Mouse (Mus musculus) intestine, embryonic 15.5 days (tissue): ENCODE data around the gene Rps21. TPM values are rescaled to one million over a fixed set of nuclear protein-coding genes. Genes with fewer than 3 reads are reported as not detected.

Source experiments
- ATAC-seq: fragments of 200-750 bp; cut with Nextera tagmentation; 2 replicates; pipeline ENCODE4 v1.8.0; 2017; ENCODE audit warnings: moderate TSS enrichment, moderate library complexity
- H3K27ac ChIP-seq: fragments of 300-500 bp; sonication (generic); 2 replicates; pipeline ENCODE4 v1.5.1; 2015; ENCODE audit warnings: mild to moderate bottlenecking, inconsistent platforms
- H3K27me3 ChIP-seq: fragments of 300-500 bp; sonication (generic); replicated peaks from 2 replicates; pipeline ENCODE4 v1.6.1; 2015; ENCODE audit warnings: inconsistent platforms
- H3K36me3 ChIP-seq: fragments of 300-500 bp; sonication (generic); 2 replicates; pipeline ENCODE4 v1.6.1; 2015; ENCODE audit warnings: inconsistent platforms
- H3K4me1 ChIP-seq: fragments of 300-500 bp; sonication (generic); replicated peaks from 2 replicates; pipeline ENCODE4 v1.6.1; 2015; ENCODE audit warnings: inconsistent platforms
- H3K4me2 ChIP-seq: fragments of 300-500 bp; sonication (generic); replicated peaks from 2 replicates; pipeline ENCODE4 v1.6.1; 2015; ENCODE audit warnings: mild to moderate bottlenecking, inconsistent platforms
- H3K4me3 ChIP-seq: fragments of 300-500 bp; sonication (generic); replicated peaks from 2 replicates; pipeline ENCODE4 v1.5.1; 2015; ENCODE audit warnings: inconsistent platforms
- H3K9ac ChIP-seq: fragments of 300-500 bp; sonication (generic); 2 replicates; pipeline ENCODE4 v1.6.1; 2015; ENCODE audit warnings: inconsistent platforms
- H3K9me3 ChIP-seq: fragments of 300-500 bp; sonication (generic); 2 replicates; pipeline ENCODE4 v1.6.1; 2016; ENCODE audit warnings: inconsistent platforms
- WGBS: fragments of 180-500 bp; shearing (Covaris S2); methylation state at CpG from one replicate; pipeline ENCODE4 v1.1.7; 2015; 5-methylcytosine and 5-hydroxymethylcytosine counted together
- polyA plus RNA-seq: library from polyadenylated mRNA; unstranded; fragments of >200 nt; fragmentation: Nextera tagmentation; extraction: Ambion mirVana; gene quantifications from 2 replicates; pipeline ENCODE4 v1.2.1, GENCODE M21; 2015

Gene Rps21
- polyA plus RNA-seq, 1 experiment from 2014 or later: 672 TPM

- peaks cover 35% of the 10 kb centered on the region for H3K36me3 ChIP-seq
Observed at GRCm38 (mm10) chr2:180262891-180263290, 5.7 kb downstream of the Rps21 start.

DNA sequence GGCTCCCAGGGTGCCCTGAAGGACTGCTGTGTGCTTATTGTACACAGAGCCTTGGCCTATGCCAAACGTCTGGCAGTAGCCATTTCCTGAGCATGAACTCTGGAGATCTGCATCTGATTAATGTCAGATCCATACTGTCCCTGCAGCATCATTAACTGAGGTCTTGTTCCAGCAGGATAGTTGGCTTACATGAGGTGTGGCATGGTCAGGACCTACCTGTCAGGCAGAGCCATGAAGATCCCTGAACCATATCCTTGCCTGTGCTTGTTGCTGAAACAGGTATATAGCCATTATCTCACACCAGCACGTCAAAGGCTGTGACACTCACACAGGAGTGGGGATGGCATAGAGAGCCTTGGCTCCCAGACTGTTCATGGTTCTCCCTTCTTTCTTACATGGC, 10.8 kb downstream of the Rps21 start:
- H3K4me1 ChIP-seq: peaks cover 13% of the 10 kb centered on the region
- ATAC-seq: no peak
- H3K27ac ChIP-seq: no peak overlapping the region
- H3K4me3 ChIP-seq: no peak overlapping the region
- no peaks in the 10 kb centered on the region for H3K9me3 ChIP-seq
- H3K9ac ChIP-seq: no peak overlapping the region
- H3K36me3 ChIP-seq: peaks cover 22% of the 10 kb centered on the region; the same call in 1 of the 2 replicates
- WGBS: 64% methylated on average over 2 of the region's 2 CpGs
- no peak overlapping the region for H3K4me2 ChIP-seq
- H3K27me3 ChIP-seq: no peaks in the 10 kb centered on the region

More at GRCm38 (mm10) chr2:180262891-180263290, 5.7 kb downstream of the Rps21 start:
- no peak for ATAC-seq
- H3K9me3 ChIP-seq: no peaks in the 10 kb centered on the region
- no peak overlapping the region for H3K4me2 ChIP-seq
- H3K27ac ChIP-seq: 0 out of 2 replicates have a peak overlapping the region, but pooled peaks have one; percentile 27
- H3K9ac ChIP-seq: no peak overlapping the region
- H3K4me3 ChIP-seq: no peak overlapping the region
- 0 out of 2 replicates have a peak, but pooled peaks cover 4% of the 10 kb centered on the region for H3K4me1 ChIP-seq
- WGBS: 86% methylated on average over 10 of the region's 10 CpGs
- no peaks in the 10 kb centered on the region for H3K27me3 ChIP-seq

GRCm38 (mm10) chr2:180269329-180269728, 12.2 kb downstream of the Rps21 start:
- WGBS: 90% methylated on average over 10 of the region's 10 CpGs
- no peak overlapping the region for H3K27ac ChIP-seq
- H3K4me3 ChIP-seq: no peak overlapping the region
- H3K27me3 ChIP-seq: no peaks in the 10 kb centered on the region
- H3K9me3 ChIP-seq: no peaks in the 10 kb centered on the region
- no peak overlapping the region for H3K9ac ChIP-seq
- no peak for ATAC-seq
- H3K36me3 ChIP-seq: peaks cover 18% of the 10 kb centered on the region; the same call in 1 of the 2 replicates
- peaks cover 19% of the 10 kb centered on the region for H3K4me1 ChIP-seq
- no peak overlapping the region for H3K4me2 ChIP-seq

DNA sequence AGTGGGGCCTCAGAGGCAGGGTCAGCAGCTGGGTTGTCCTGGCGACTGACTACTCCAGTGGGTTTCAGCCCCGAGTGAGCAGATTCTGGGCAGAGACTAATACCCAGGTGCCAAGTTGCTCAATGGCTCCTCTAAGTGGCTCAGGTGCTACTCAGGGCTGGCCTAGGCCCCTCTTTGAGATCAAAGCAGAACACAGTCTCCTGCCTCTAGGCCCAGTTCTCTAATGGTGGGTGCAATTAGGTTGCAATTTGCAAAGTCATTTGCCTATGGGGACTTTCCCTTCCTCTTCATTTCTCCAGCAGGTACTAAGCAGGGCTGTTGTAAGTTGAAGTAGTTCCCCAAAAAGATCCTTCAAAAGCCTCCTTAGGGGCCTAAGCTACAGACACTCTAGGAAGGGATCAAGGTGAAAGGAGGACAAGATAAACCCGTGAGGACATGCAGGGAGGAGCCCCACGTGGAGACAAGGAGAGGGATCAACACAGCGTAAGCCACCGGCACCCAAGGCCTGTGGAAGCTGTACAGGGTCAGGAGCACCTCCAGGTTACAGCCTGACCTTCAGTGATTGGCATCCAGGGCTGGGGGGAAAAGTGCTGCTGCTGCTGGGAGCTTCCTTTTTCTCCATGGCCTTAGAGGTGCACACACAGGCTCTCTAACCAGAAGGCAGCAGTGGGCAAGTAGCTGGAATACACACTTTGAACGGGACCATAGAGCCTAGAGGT, 13.5 kb downstream of the Rps21 start:
- no peak overlapping the region for H3K4me2 ChIP-seq
- WGBS: 66% methylated on average over 7 of the region's 7 CpGs
- no peak overlapping the region for H3K4me3 ChIP-seq
- no peak for ATAC-seq
- no peak overlapping the region for H3K27ac ChIP-seq
- H3K9ac ChIP-seq: peak overlapping the region; percentile 5; the same call in 1 of the 2 replicates
- H3K36me3 ChIP-seq: peaks cover 18% of the 10 kb centered on the region; the same call in 1 of the 2 replicates
- no peaks in the 10 kb centered on the region for H3K27me3 ChIP-seq
- H3K9me3 ChIP-seq: no peaks in the 10 kb centered on the region
- H3K4me1 ChIP-seq: peaks cover 19% of the 10 kb centered on the region

DNA sequence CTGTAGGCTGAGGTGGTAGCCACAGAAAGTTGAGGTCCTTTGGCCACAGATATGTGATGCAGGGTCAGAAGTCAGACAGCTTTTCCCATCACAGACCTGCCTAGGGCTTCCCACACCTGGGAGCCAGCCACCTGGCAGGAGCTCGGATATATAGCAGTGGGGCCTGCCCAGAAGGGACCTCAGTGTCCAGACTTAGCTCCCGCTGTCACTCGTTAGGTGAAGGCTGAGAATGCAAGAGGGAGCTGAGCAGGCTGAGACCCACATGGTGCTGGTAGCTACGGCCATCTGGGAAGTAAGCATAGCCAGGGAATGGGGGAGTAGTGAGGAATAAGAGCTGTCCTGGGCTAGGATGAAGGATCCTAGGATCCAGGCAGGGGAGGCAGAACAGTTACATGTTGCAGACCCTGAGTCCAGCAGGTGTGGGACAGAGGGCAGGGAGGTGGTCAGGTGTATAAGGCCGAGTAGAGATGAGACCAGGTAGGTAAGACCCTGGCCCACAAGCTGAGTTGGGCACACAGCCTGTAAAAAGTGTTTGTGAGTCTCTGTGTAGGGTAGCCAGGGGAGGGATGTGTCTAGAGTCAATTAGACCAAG, 14.7 kb downstream of the Rps21 start:
- H3K36me3 ChIP-seq: peaks cover 11% of the 10 kb centered on the region; the same call in 1 of the 2 replicates
- ATAC-seq: no peak
- no peaks in the 10 kb centered on the region for H3K27me3 ChIP-seq
- H3K9ac ChIP-seq: peak overlapping the region; percentile 93
- peaks cover 27% of the 10 kb centered on the region for H3K4me1 ChIP-seq
- no peak overlapping the region for H3K27ac ChIP-seq
- WGBS: 61% methylated on average over 5 of the region's 5 CpGs
- H3K4me2 ChIP-seq: peak overlapping the region; percentile 78
- peak overlapping the region; percentile 81 for H3K4me3 ChIP-seq
- no peaks in the 10 kb centered on the region for H3K9me3 ChIP-seq

DNA sequence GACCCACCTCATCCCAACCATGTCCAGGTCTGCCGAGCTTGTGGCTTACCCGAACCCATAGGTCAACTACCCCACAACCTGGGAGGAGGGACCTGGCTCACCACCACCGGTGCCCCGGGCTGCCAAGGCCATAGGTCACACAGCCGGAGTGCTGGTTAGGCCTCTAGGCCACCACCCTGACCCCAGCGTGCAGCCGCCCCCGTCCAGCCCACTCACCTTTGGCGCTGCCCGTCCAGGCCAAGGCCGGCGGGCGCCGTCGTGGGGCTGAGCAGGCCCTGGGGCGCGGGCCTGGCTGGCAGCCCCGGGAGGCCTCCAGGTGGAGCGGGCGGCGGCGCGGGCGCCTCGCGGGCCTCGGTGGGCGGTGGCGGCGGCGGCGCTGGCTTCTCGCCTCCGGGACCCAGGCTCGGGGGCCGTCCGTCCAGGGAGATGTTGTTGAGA, 15.7 kb downstream of the Rps21 start:
- under 1% methylated on average over 34 of the region's 37 CpGs for WGBS

DNA sequence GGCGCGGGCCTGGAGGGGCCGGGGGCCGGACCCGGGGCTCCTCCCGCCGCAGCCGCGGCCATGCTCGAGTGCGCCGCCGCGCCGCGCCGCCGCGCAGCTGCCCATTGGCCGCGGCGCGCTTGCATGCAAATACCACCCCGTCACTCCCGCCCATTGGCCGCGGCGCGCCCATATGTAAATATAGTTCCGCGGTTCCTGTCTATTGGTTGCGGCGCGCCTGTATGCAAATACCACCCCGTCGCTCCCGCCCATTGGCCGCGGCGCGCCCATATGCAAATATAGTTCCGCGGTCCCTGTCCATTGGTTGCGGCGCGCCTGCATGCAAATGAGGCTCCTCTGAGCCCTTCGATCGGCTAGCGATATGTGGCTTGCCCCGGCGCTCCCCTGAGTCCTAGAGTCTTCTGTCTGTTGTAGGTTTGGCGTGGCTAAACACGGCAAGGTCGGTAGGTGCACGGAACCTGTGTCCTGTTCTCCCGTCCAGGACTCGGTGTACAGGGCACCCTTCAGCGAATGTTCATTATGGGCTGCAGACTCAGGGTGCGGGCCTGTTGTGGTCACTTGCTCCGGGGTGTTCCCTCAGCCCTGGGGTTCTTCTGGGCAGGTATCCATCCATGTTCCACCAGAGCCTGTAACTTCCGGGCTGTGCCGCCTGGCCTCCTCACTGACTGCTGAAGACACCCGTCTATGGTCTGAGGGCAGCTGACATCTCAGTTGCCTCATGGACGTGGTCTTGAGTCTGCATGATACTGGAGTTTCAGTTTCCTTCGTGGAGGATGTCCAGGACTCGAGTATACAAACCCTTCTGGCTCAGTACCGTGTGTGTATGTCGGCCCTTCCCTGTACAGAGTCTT, 16.4 kb downstream of the Rps21 start, which contains the start of gene Cables2:
TSS of gene Cables2 (minus strand) at position 103 of the 851 bp plus-strand sequence.
- WGBS: 4% methylated on average over 68 of the region's 68 CpGs
- peak; percentile 91 for ATAC-seq

More for the DNA sequence above, 15.7 kb downstream of the Rps21 start:
- no peaks in the 10 kb centered on the region for H3K27me3 ChIP-seq
- H3K36me3 ChIP-seq: 0 out of 2 replicates have a peak, but pooled peaks cover 9% of the 10 kb centered on the region
- H3K9ac ChIP-seq: peak overlapping the region; percentile 93
- ATAC-seq: peak; percentile 23
- H3K4me1 ChIP-seq: peaks cover 31% of the 10 kb centered on the region
- peak overlapping the region; percentile 65 for H3K27ac ChIP-seq
- H3K9me3 ChIP-seq: no peaks in the 10 kb centered on the region
- H3K4me3 ChIP-seq: peak overlapping the region; percentile 81
- H3K4me2 ChIP-seq: peak overlapping the region; percentile 78

GRCm38 (mm10) chr2:180274523-180274922, 17.3 kb downstream of the Rps21 start:
- H3K36me3 ChIP-seq: 0 out of 2 replicates have a peak, but pooled peaks cover 4% of the 10 kb centered on the region
- no peak overlapping the region for H3K9ac ChIP-seq
- H3K27me3 ChIP-seq: no peaks in the 10 kb centered on the region
- H3K4me3 ChIP-seq: no peak overlapping the region
- no peak overlapping the region for H3K27ac ChIP-seq
- H3K4me2 ChIP-seq: no peak overlapping the region
- ATAC-seq: no peak
- WGBS: 86% methylated on average over 2 of the region's 2 CpGs
- H3K4me1 ChIP-seq: peaks cover 38% of the 10 kb centered on the region
- no peaks in the 10 kb centered on the region for H3K9me3 ChIP-seq

More for the DNA sequence above, 16.4 kb downstream of the Rps21 start, which contains the start of gene Cables2:
- H3K9ac ChIP-seq: peak within 1 kb of the TSS; percentile 93
- peak within 1 kb of the TSS; percentile 81 for H3K4me3 ChIP-seq
- H3K27ac ChIP-seq: peak within 1 kb of the TSS; percentile 65
- no peaks in the 10 kb centered on the region for H3K9me3 ChIP-seq
- 0 out of 2 replicates have a peak, but pooled peaks cover 4% of the 10 kb centered on the region for H3K36me3 ChIP-seq
- H3K27me3 ChIP-seq: no peaks in the 10 kb centered on the region
- H3K4me2 ChIP-seq: peak within 1 kb of the TSS; percentile 78
- peaks cover 38% of the 10 kb centered on the region for H3K4me1 ChIP-seq

GRCm38 (mm10) chr2:180275836-180276235, 18.7 kb downstream of the Rps21 start:
- Histone ChIP-seq H3K9ac (no peak overlapping the region), H3K36me3 (no peaks in the 10 kb centered on the region), H3K4me2 (peak overlapping the region; percentile 23), H3K4me1 (peaks cover 43% of the 10 kb centered on the region), H3K27me3 (no peaks in the 10 kb centered on the region), H3K27ac (peak overlapping the region; percentile 86), H3K9me3 (no peaks in the 10 kb centered on the region), H3K4me3 (no peak overlapping the region)
- ATAC-seq: peak; percentile 58
- 1% methylated on average over 8 of the region's 8 CpGs for WGBS

- no peaks in the 10 kb centered on the region for H3K9me3 ChIP-seq
- peaks cover 41% of the 10 kb centered on the region for H3K4me1 ChIP-seq
- peak overlapping the region; percentile 23 for H3K4me2 ChIP-seq
- no peaks in the 10 kb centered on the region for H3K27me3 ChIP-seq
- ATAC-seq: 0 out of 2 replicates have a peak, but pooled peaks have one; percentile 0
- H3K4me3 ChIP-seq: no peak overlapping the region
- H3K27ac ChIP-seq: peak overlapping the region; percentile 86
- no peaks in the 10 kb centered on the region for H3K36me3 ChIP-seq
- WGBS: 35% methylated on average over 4 of the region's 4 CpGs
- no peak overlapping the region for H3K9ac ChIP-seq
Observed at GRCm38 (mm10) chr2:180276385-180276784, 19.2 kb downstream of the Rps21 start.

DNA sequence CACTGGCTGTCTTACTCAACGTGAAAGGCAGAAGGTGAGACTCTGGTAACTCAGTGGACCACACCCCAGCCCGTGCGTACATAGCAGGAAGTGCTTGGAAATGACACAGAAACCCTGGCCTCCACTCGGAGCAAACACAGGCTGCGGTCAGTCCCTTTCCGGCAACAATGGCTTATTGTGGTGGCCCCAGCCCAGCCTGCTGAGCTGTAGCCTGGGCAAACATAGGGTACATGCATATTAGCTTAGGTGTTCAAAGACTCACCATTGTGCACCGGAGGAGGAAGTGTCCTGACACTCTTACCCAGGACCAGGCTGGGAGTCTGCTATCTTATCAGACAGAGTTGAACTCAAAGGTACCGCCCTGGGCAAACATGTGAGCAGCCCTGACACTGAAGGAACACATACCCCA, 19.7 kb downstream of the Rps21 start:
- ATAC-seq: peak; percentile 57
- whole genome bisulfite sequencing: 46% methylated on average over 8 of the region's 8 CpGs
- no peaks in the 10 kb centered on the region for H3K9me3 ChIP-seq
- no peaks in the 10 kb centered on the region for H3K36me3 ChIP-seq
- no peak overlapping the region for H3K4me3 ChIP-seq
- H3K4me1 ChIP-seq: peaks cover 37% of the 10 kb centered on the region
- peak overlapping the region; percentile 86 for H3K27ac ChIP-seq
- no peaks in the 10 kb centered on the region for H3K27me3 ChIP-seq
- H3K9ac ChIP-seq: no peak overlapping the region
- H3K4me2 ChIP-seq: peak overlapping the region; percentile 23
